ENCODE assay signal across 26 mouse cellular contexts in genomic region chr11:26907099-26907498, GRCm38 (mm10).
"Had no signal": no experiment of that assay in that cellular context is flagged by ENCODE, and none has a peak within 500 bp of the region (broad histone marks: within the 10 kb centered on the region; RNA-seq: fewer than 3 reads in every experiment).

No protein-coding gene starts in this region.

- H3K27ac ChIP-seq: embryonic facial prominence, embryonic 10.5 days; embryonic facial prominence, embryonic 12.5 days; embryonic facial prominence, embryonic 13.5 days; embryonic facial prominence, embryonic 15.5 days; forebrain, embryonic 12.5 days; forebrain, embryonic 15.5 days; gastrocnemius, adult 2 months; heart, adult 2 months; heart, embryonic 10.5 days had no signal

- H3K36me3 ChIP-seq: embryonic facial prominence, embryonic 10.5 days; embryonic facial prominence, embryonic 12.5 days; embryonic facial prominence, embryonic 13.5 days; embryonic facial prominence, embryonic 15.5 days; forebrain, embryonic 12.5 days; forebrain, embryonic 15.5 days; heart, embryonic 10.5 days; heart, embryonic 12.5 days had no signal

- DNase-seq: cerebellum, adult 8-10 months; cerebellum, adult 9-10 months; cerebellum, adult 9-11 months; cerebellum, postnatal 10 days; cerebellum, postnatal 14 days; cerebellum, postnatal 25 days; embryo, embryonic 11 days; gastrocnemius, adult 2 months; gastrocnemius, postnatal 10 days; gastrocnemius, postnatal 14 days; gastrocnemius, postnatal 25 days; gastrocnemius, postnatal 36 days; heart, adult 11 months; heart, adult 18-20 months; heart, adult 2 months had no signal

- H3K4me1 ChIP-seq: embryonic facial prominence, embryonic 10.5 days; embryonic facial prominence, embryonic 12.5 days; embryonic facial prominence, embryonic 13.5 days; embryonic facial prominence, embryonic 15.5 days; forebrain, embryonic 12.5 days; forebrain, embryonic 15.5 days; heart, embryonic 10.5 days; heart, embryonic 12.5 days had no signal

- H3K4me2 ChIP-seq: embryonic facial prominence, embryonic 12.5 days; embryonic facial prominence, embryonic 13.5 days; embryonic facial prominence, embryonic 15.5 days; forebrain, embryonic 12.5 days; forebrain, embryonic 15.5 days; heart, embryonic 11.5 days; heart, embryonic 12.5 days had no signal

- H3K27me3 ChIP-seq: embryonic facial prominence, embryonic 12.5 days; embryonic facial prominence, embryonic 13.5 days; embryonic facial prominence, embryonic 15.5 days; forebrain, embryonic 12.5 days; forebrain, embryonic 15.5 days; heart, embryonic 12.5 days had no signal

- ATAC-seq: forebrain, embryonic 15.5 days; forebrain, embryonic 16.5 days had no signal

- H3K4me3 ChIP-seq: embryonic facial prominence, embryonic 10.5 days; embryonic facial prominence, embryonic 12.5 days; embryonic facial prominence, embryonic 13.5 days; embryonic facial prominence, embryonic 15.5 days; erythroblast, embryonic 14.5 days; forebrain, embryonic 12.5 days; forebrain, embryonic 15.5 days; gastrocnemius, adult 2 months; heart, adult 2 months; heart, embryonic 10.5 days; heart, embryonic 12.5 days had no signal

- H3K9ac ChIP-seq: embryonic facial prominence, embryonic 12.5 days; embryonic facial prominence, embryonic 13.5 days; embryonic facial prominence, embryonic 15.5 days; forebrain, embryonic 12.5 days; forebrain, embryonic 15.5 days; heart, embryonic 12.5 days had no signal

- H3K9me3 ChIP-seq: embryonic facial prominence, embryonic 10.5 days; embryonic facial prominence, embryonic 12.5 days; embryonic facial prominence, embryonic 13.5 days; embryonic facial prominence, embryonic 15.5 days; forebrain, embryonic 12.5 days; forebrain, embryonic 15.5 days; heart, embryonic 10.5 days; heart, embryonic 12.5 days had no signal
